Mouse (Mus musculus) gastrocnemius, postnatal 4 days (tissue): Measurements from ENCODE around the gene Trhr2. TPM values are rescaled to one million over a fixed set of nuclear protein-coding genes. Genes with fewer than 3 reads are reported as not detected.

ENCODE experiments used
- DNase-seq, 2 experiments: peaks; one replicate each; pipeline ENCODE4 v3.0.0; 2021 to 2022; ENCODE audit warnings: low spot score in 2 of 2, mixed read lengths in 2 of 2
- total RNA-seq, 2 experiments: library from RNA; stranded (reverse); gene quantifications; 2 replicates each; pipeline ENCODE4 v1.2.3; 2021

Gene Trhr2
- total RNA-seq, 2 experiments from 2014 or later, result not detected

- no peak for DNase-seq
Observed at GRCm38 (mm10) chr8:122355642-122356606, 4.6 kb downstream of the Trhr2 start.

- no peak for DNase-seq
Observed at GRCm38 (mm10) chr8:122354157-122354556, 6.4 kb downstream of the Trhr2 start.

- DNase-seq, result no peak
Observed at GRCm38 (mm10) chr8:122350309-122351089, 10.0 kb downstream of the Trhr2 start.

DNA sequence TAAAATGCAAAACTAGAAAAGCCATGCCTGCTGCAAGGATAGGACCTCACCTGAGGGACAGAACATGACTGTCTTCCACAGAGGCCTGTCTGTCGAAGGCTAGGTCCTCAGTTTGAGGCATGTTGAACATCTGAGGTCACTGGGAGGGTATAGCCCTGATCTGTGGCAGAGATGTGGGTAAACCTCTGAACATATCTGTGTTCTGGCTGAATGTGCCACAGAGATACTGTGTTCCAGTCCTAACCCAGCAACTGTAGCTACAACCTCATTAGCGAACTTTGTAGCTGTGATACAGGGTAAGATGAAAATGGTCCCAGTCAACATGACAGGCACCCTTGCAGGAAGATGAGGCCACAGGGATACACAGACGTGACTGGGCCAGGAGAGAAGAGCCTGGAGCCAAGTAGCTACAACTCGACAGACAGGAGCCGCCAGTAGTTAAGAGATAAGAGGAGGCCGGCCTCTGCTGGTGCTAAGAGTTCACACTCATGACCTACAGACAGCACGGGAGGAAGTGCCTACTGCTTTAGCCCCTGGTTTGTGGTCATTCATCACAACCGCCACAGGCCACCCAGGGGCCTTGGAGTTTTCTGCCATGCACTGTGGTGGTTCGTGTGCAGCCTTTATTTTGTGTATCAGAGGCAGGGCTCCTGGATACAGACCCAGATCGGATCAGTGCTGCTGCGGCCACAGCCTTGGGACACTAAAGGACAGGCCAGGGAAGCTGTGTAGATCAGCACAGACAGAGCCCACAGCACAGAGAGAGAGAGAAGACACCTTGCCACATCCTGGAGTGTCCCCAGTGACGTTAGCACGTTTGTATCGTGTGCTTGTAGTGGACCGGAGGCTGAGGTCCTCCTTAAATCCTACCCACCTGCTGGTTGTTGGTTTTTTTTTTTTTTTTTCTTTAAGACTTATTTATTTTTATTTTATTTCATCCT is 10.9 kb downstream of the Trhr2 start:
- DNase-seq, result no peak

DNA sequence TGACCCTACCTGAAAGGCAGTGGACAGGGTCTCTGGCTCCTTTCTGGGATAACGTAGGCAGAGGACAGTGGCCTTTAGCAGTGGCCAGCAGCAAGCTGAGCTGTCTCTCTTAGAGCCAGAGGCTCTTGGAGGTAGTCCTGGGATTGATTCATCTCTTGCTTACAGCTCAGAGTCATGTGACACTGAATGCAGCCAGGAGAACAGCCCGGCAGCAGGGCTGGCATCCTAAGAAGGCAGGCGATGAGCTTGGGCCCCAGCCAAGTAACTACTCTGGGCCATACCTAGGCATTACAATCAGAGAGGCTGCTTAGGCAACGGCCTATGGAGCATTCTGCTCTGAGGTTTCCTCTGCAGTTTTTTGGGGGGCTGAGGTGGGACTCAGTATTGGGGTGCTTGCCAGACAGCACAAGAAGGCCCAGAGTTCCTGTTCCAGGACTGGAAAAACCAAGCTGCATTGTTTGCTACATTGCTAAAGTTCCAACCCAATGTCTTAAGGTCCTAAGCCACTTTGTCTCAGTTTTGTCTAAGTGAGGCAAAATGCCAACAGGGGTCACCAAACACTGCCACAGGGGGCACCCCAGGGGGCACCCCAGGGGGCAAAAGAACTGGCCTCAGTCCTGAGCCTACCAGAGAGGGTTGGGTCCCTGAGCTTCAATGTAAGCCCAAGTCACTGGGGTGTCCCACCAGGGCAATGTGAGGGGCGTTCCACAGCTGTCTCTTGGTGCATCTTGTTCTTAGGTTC is 12.6 kb downstream of the Trhr2 start:
- DNase-seq, result no peak

DNA sequence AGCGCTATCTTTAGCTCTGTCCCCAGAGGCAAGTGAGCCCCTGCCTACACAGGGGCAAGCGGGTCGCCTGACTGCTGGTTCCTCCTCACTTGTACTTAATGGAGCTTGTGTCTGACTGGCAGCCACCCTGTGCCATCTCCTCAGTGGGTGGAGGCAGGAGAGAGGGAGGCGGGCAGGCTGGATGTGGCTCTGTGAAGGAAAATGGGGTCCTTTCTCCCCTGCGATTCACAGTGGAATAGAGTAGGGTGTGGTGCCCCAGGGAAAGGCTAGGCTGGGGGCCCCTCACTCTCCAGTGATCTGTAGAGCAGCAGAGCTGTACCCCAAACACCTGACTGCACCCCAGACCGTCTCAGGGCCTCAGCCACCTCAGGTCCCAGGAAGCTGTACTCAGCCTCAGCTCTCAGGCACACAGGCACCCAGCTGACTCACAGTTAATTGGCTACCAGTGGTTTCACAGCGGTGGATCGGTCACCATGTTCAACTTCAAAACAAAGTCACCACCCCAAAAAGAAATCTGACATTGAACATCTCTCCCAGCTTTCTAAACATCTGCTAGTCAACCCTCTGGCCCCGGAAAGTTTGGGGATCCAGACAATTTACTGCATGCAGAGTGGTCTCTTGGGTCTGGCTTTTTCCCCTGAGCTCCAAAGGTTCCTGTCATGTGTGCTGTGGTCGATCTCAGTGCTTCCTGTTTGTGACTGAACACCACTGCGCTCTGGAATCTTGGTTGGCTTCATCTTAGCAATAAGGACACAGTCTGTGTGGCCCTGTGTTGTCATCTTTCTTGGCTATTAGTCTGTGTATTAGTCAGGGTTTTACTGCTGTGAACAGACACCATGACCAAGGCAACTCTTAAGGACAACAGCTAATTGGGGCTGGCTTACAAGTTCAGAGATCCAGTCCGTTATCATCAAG is 15.1 kb downstream of the Trhr2 start:
- DNase-seq, result no peak

DNA sequence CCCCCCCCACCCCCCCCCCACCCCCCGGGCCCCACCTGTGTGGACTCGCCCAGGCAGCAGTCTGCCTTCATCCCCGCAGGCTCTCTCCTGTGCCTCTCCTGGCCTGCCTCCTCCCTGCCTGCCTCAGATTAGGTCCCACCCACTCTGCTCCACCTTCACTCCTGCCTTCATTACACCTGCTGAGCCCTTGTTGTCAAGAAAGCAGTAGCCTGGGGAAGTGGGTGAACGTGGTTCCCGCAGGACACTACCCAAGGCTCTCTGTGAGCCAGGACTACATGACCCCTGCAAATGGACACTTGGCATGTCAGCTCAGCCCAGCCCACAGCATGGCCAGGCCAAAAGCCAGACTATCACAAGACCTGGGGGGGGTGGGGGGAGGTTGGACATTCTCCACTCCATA is 16.3 kb downstream of the Trhr2 start:
- no peak for DNase-seq

DNA sequence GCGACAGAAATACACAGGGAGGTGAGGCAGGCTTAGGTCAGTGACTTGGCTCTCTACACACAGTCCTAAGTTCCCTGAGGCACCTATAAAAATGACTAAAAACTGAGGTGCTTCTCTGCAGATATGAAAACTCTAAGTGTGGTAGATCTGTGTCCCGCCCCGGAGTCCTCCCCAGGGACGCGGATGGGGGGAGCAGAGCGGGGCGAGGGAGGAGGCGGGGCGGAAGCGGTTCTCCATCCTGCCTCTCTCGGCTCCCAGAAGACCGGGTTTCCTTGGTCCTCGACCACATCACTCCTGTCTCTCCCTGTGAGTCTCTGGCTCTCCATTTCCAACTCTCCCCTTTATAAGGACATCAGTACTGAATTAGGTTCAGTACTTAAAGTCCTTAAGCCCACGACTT is 16.8 kb downstream of the Trhr2 start:
- DNase-seq, result no peak

DNA sequence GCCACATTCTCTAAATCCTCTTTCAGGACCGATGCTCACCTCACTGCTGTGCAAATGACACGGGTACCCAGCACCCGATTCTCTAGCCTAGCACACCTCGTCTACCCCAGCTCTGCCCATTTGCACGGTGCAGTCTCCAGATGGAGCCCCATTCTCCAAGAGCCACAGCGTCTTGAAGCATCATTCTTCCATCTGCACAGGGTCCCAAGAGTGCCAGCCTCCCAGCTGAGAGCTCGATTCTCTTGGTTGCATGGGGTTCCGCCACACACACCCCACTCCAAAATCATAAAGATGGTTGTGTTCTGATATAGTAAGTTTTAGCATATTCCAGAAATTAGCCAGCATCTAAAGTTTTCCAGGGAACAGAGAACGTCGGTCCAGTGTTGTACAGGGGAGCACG is 17.2 kb downstream of the Trhr2 start:
- DNase-seq, result no peak

GRCm38 (mm10) chr8:122342806-122343209 is 17.7 kb downstream of the Trhr2 start:
- DNase-seq, result no peak

- no peak for DNase-seq
Observed at GRCm38 (mm10) chr8:122342362-122342761, 18.2 kb downstream of the Trhr2 start.

- no peak for DNase-seq
Observed at GRCm38 (mm10) chr8:122341790-122342189, 18.8 kb downstream of the Trhr2 start.

DNA sequence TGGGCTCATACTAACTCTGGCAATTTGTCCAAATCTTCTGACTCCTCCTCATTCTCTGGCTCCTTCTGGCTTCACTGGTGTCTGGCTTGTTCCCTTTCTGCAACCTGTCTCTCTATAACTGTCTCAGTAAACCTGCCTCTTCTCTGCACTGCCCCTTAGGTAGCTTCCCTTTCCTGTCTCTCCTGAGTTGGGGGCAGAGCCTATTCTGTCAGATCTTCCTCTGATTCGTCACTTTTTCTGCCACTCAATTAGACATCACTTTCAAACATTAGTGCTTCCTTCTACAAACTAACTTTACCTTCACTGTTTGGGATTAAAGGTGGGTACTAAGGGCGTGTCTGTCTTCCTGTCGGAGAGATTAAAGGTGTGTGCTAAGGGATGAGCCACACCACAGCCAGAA is 19.8 kb downstream of the Trhr2 start:
- DNase-seq, result no peak

- no peak for DNase-seq
Observed at GRCm38 (mm10) chr8:122338852-122339251, 21.7 kb downstream of the Trhr2 start.

DNA sequence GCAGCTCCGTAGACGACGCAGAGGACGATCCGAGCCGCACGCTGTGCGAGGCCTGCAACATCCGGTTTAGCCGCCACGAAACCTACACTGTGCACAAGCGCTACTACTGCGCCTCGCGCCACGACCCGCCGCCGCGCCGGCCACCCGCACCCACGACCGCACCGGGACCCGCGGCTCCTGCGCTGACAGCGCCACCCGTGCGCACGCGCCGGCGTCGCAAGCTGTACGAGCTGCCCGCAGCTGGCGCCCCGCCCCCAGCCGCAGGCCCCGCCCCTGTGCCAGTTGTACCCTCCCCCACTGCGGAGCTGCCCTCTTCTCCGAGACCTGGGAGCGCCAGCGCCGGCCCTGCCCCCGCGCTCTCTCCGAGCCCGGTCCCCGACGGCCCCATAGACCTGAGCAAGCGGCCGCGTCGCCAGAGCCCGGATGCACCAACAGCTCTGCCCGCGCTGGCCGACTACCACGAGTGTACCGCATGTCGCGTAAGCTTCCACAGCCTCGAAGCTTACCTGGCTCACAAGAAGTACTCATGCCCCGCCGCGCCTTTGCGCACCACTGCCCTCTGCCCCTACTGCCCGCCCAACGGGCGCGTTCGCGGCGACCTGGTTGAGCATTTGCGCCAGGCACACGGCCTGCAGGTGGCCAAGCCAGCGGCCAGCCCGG is 24.2 kb downstream of the Trhr2 start:
- DNase-seq, result peak in 1 of 2 experiments; percentile 35

GRCm38 (mm10) chr8:122335638-122336250 is 24.8 kb downstream of the Trhr2 start:
- no peak for DNase-seq

GRCm38 (mm10) chr8:122334791-122335490 is 25.6 kb downstream of the Trhr2 start:
- DNase-seq, result no peak

DNA sequence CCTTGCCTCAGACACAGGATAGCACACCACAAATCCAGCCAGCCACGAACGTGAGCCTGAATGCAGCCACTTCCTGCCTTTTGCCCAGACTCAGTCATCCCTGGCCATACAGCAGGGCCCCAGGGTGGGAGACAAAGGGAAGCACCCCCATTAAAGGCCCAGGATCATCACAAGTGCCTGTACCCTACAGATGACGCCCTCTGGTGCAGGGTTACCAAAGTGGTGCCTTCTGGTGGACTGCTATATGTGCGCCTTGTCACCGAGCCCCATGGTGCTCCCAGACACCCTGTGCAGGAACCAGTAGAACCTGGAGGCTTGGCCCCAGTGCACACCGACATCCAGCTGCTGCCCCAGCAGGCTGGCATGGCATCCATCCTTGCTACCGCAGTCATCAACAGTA is 27.0 kb downstream of the Trhr2 start:
- no peak for DNase-seq
